Mouse (Mus musculus): ENCODE data around the gene Tead4.
"Not testable (repeated sequence)": the region's sequence is repeated elsewhere in the genome, so short reads cannot be mapped to it uniquely, and the experiment has no call there.

Gene Tead4

DNA sequence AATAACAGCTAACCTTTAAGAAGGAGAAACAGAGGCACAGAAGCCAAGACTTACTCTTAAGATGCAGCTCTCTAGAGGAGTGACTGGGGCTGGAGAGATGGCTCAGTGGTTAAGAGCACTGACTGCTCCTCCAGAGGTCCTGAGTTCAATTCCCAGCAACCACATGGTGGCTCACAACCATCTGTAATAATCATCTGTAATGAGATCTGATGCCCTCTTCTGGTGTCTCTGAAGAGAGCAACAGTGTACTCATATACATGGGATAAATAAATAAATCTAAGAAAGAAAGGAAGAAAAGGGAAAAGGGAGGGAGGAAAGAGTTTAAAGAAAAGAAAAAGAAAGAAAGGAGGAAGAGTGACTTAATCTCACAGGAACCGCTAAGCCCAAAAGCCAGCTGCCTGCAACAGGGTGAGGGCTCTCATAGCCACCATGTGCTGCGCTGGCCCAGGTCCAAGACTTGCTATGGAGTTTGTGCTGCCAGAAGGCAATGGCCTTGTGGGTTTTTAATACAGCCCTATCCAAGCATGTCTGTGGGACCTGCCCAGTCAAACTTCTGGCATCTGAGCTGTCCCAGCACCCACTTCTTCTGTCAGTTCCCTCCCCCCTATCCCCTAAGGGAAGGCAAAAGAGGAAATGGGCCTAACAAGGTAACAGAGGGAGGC, 63.4 kb downstream of the Tead4 start:
- in situ Hi-C loops (cut with MboI, MseI) = no loop called here

DNA sequence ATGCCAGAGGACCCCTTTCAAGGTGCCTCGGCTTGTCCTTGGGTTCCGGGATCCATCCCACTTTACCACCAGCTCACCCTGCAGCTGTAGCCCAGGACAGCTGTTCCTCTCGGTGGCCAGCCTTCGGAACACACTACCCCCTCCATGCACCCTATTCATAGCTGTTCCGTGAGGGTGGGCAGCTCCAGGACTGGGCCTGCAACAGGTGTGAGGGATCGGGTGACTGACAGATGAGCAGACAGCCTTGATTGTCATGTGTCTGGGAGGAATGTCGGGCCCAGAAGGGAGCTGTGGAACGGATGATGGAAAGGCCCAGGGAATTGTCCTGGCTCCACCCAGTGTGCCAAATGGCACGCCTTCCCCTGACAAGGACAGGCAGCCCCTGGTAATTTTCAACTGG, 64.0 kb downstream of the Tead4 start:
- in situ Hi-C loops (cut with MboI, MseI) = no loop called here

DNA sequence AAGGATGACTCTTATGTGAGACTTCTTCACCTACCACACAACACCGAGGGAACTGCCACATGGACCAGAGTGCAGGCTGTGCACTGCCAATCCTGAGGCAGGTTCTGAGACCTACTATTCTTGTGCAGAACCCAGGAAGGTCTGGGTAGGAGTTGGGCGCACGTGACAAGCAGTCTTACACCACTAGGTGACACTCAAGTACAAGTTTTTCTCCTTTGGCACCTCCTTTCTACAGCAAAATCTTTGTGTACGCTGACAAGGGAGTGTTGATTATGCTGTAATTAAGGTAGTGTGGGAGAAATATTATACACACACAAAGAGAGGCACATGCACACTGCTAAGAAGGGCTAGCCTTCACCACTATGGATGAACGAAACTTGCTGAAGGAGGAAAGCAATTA, 66.4 kb downstream of the Tead4 start:
- in situ Hi-C loops (cut with MboI, MseI) = no loop called here

DNA sequence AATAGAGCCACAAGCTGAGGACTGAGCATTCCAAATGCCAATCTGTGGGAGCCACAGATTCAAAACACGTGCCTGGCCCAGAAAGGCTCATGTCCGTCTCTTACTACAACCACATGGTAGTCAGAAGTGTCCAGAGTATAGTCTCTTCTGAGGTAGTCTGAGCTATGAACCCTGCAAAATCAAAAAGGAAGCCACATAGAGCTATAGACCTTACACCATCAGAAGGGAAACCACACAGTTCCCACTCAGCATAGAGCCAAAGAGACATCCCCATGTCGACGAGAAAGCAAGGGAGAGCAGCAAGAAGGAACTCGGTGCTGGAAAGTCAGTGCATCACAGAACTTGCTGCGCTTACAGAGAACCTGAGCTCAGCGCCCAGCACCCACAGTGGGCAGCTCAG, 68.4 kb downstream of the Tead4 start:
- in situ Hi-C loops (cut with MboI, MseI) = no loop called here

DNA sequence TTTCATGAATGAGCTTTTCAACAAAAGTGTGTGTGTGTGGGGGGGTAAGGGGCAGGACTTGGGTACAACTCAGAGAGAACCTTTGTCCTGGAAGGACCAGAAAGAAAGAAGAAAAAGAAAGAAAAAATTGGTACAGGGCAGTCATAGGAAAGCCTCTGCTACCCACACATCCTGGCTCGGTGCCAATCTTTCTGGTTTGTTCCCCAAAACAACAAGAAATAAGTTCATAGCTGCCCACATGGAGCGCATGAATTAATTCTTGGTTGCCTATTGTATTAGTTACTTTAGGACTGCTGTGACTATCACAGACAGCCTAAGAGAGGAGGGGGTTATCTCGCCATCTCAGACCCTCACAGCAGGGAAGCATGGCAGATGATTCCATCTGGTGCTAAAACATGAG, 68.9 kb downstream of the Tead4 start:
- in situ Hi-C loops (cut with MboI, MseI) = no loop called here

DNA sequence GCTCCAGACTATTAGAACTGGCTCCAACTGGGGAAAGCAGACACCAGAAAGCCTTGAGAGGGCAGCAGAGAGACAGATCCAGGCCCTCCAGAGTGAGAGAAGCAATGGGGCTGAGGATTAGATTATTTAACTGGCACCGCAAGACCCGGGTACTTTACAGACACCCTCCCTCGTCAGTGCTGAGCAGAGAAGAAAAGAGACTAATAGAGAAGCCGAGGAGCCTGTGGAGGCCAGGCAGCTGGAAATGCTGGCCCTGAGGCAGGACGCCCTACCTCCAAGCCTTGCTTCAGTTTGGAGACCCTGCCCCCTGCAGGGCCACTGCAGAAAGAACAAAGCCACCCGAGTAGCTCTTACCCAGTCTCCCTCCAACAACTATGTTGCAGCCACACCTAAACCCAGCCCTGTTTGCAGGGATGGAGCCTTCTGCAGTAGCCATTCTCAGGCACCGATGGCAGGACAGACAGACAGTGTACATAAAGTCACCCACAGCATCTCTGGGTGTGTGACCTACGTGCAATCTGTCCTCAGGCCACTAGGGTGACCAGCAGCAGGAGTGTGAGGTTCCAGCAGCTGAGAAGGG, 73.1 kb downstream of the Tead4 start:
- in situ Hi-C loops (cut with MboI, MseI) = no loop called here

DNA sequence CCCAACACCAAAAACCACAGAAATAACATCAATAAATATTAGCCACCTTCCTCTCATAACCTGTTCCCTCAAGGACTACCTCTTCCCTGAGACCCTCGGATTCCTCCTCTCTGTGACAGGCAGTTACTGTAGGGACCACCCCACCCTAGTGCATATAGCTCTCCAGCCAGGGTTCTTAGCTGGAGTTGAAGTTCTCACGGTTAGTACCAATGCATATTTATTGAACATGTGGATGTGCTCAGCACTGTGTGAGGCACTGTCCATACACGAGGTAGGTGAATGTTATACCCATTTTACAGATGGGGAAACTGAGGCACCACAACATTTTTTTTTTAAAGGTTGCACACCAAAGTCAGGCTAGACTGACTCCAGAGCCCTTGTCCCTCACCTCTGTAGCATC, 73.7 kb downstream of the Tead4 start:
- in situ Hi-C loops (cut with MboI, MseI) = no loop called here

DNA sequence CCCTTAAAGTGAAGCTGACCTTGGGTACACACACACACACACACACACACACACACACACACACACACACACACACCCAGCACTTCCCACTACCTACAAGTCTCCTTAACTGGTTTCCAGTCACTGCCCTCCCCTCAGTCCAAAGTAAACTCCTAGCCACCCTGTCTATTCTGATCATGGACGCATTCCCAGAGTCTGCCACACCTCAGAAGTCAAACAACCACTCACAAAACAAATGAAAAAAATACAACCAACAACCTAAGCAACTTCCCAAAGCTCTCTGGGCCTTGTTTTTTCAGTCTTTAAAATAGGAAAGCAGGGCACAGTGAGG, 74.8 kb downstream of the Tead4 start:
- in situ Hi-C loops (cut with MboI, MseI) = no loop called here

DNA sequence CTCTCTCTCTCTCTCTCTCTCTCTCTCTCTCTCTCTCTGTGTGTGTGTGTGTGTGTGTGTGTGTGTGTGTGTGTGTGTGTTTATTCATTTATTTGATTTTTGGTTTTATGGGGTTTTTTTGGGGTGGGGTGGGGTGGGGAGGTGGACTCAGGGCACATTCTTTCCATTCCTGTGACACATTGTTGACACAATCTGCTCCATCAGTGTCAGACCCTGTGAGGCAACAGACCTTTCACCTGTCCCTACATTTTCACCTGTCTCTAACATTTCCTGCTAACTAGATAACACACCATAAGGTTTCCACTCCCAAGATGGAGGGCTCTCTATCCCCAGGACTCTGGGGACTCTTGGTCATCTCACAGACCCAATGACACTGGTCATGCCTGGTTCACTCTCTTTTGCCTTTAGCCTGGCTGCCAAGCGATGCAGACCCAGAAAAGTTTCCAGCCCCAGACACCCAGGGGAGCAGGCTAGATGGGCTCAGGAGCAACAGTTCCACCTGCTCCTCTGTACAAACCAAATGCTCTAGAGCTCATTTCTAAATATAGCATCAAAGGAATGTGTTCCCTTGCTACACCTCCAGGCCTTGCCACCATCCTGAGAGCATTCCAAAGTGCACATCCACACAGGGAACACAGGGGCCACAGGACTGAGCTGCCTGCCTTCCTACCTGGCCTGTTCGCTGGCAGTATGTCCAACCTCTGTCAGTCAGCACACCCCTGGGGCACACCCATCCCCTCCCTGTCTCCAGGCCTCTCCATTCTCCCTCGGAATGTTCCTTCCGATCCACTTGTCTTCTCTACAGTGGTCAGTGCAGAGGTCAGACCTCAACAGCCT, 75.4 kb downstream of the Tead4 start:
- in situ Hi-C loops (cut with MboI, MseI) = no loop called here

DNA sequence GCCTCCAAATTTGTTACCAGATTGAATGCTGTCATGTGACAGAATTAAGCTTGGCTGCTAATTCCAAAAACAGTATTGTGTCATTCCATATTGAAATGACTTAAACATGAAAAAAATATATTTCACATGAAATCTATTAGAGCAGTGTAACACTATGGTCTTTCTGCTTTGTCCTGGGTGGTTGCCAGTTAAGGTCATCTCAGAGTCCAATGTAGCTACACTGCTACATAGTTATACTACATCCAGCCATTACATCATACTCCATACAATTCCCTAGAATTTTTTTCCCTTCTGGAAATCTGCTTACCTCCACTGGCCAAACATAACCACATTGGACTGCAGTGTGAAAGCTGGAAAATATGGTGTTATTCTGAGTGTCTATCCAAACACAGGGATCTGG, 77.5 kb downstream of the Tead4 start:
- in situ Hi-C loops (cut with MboI, MseI) = no loop called here

DNA sequence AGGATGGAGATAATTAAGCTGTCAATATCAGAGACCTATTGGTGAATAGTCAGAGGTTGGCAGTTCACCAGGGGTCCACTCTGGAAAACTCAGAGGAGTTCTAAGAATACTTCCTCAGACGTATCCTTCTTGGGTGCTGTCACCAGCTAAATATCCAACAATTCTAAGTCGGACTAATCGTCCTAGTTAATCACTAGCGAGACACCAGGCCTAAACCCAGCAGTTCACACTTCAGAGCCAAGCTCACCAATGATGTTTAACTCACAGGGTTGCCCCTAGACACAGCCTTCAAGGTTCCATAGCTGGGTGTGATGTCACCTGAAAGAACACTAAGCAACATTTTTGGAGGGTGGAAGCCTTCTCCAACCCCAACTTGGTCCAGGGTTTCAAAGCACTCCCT, 85.6 kb downstream of the Tead4 start:
- in situ Hi-C loops (cut with MboI, MseI) = not testable (repeated sequence)

DNA sequence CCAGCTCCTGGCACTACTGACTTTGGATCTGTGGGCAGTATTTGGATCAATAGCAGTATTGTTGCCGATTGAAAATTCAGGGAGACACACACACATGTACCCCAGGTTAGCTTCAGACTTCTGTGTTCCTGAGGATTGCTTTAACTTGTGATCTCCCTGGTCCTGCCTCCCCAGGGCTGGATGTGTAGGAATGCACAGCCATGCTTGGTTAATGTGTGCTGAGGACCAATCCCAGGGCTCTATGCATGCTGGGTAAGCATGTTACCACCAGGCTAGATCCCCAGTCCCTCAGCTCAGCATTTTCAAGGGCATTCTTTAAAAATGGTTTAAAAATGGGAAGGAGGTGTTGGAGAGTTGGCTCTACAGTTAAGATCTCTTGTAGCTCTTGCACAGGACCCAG, 91.4 kb downstream of the Tead4 start:
- in situ Hi-C loops (cut with MboI, MseI) = loop anchor here (10.0 kb wide), 2 partner anchors 964 to 1026 kb away; no protein-coding TSS in a partner anchor

DNA sequence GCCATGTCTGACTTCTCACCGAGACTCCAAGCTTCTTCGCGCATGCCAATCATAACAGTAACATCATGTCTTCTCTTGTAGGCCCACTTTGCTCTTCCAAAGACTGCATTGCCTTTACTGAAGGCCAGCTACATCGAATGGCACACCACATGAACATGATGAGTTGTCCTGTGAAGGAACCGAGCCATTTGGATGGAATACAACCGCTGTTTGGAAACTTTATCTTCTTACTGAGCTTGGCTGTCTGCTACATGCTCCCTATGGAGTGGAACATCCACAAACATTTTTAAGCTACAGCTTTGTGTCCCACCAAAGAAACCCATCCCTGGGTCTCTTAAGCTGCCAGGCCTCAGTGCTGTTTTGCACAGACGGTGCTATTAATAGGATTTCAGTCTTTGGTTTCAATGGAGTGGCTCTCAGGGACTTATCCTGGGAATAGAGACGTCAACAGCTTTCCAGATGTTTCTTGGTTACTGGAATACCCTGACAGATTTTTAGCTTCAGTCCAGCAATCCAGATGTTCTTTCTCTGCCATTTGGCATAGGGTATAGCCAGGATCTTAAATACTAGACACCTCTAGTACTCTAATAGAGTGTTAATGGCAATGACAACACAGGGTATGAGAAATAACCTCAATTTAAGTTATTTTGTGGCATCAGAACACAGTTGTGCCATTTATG, 92.0 kb downstream of the Tead4 start:
- in situ Hi-C loops (cut with MboI, MseI) = loop anchor here (10.0 kb wide), 2 partner anchors 964 to 1026 kb away; no protein-coding TSS in a partner anchor

DNA sequence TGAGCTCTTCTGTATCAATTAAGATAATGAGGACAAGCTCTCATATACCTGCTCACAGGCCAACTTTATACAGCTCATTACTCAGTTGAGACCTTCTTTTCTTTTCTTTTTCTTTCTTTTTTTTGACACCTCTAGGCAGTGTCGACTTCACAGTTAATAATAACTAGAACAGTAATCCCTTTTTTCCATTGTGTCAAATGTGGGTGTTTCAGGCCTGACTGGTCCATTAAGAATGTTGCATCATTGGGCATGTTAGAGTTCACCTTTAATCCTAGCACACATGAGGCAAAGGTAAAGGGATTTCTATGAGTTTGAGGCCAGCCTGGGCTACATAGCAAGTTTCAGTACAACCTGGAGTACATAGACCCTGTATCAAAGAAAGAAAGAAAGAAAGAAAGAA, 97.1 kb downstream of the Tead4 start:
- in situ Hi-C loops (cut with MboI, MseI) = loop anchor here (10.0 kb wide), 2 partner anchors 959 to 1031 kb away; no protein-coding TSS in a partner anchor

DNA sequence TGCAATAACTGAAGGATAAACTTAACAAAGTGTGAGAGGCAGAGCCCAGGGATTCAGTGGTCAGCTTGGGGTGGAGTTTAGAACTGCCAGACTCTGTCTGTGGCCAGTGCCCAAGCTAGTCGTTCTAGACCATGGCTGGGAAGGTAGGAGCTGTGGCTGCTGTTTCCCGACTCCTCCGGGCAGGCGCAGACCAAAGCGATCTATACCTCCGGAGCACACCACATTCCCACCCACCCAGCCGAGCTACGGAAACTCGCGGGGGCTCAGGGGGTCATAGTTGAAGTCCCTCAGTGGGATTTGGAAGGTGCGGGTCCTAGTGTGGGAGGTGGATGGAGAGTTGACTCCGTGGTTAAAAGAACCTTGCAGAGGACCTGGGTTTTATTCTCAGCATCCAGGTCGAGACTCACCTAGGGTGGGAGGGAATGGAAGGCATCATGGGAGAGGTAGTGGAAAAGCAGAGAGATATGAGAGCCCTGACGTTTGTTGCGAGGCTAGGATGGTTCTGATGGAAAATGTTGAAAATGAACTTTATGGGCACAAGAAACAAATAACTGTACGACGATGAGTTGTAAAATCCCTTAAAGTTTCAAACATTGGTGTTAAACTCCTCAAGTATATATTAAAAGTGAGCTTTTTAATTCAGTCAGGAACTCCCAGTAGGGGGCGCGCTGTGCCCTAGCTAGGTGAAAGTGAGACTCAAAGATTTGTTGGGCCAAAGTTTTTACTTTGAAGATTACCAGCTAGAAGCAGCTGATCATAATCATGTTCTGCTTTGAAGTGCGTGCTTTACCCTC, 99.6 kb downstream of the Tead4 start:
- in situ Hi-C loops (cut with MboI, MseI) = loop anchor here (10.0 kb wide), 2 partner anchors 956 to 1034 kb away; no protein-coding TSS in a partner anchor

DNA sequence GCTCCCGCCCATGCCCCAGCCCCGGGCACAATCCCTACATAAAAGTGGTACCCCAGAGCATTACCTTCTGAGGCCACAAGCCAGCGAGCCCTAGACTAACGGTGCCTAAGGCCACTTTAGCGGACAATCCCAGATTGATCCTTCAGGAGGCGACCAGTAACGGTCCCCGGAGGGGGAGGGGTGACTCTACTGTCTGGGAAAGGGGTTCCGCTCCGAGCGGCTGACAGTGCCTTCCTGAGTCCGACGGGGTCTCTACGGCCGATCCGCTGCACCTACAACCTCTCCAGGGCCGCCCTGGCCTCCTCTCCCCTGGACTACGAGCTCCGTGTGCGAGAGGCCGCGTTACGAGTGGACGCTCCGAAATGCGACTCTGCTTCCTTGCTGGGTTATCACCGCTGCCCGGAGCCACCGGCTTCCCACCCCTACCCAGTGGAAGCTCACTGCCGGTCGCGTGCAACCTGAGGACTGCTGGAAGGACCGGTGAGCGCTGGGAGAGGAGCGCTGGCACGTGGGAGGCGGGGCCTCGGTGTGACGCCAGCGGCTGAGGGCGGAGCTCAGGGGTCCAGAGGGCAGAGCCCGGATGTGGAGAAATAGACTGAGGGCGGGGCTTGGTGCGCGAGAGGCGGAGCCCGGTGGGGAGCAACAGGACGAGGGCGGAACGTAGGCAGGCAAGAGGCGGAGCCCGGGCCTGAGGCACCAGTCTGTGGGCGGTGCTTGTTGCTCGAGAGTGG, 100.3 kb downstream of the Tead4 start:
- in situ Hi-C loops (cut with MboI, MseI) = loop anchor here (10.0 kb wide), 2 partner anchors 955 to 1035 kb away; no protein-coding TSS in a partner anchor

DNA sequence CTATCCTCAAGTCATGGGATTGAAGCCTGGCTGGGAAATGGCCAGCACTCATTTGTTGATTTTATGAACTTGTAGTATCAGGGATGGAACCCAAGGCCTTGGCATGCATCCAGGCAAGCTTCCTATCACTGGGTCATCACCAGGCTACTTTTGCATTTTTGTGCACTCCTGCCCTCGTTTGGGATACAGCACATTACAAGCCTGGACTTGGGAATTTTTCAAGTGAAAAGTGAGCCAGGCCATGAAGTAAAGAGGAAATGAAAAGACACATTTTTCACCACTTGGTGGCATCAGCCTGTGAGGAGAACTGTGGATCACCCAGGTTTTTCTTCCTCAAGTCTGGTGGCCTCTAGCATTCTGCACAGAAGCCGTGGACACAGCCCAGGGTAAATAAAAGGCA, 117.1 kb downstream of the Tead4 start:
- in situ Hi-C loops (cut with MboI, MseI) = loop anchor here (5.0 kb wide), 1 partner anchor 64 kb away; no protein-coding TSS in a partner anchor

DNA sequence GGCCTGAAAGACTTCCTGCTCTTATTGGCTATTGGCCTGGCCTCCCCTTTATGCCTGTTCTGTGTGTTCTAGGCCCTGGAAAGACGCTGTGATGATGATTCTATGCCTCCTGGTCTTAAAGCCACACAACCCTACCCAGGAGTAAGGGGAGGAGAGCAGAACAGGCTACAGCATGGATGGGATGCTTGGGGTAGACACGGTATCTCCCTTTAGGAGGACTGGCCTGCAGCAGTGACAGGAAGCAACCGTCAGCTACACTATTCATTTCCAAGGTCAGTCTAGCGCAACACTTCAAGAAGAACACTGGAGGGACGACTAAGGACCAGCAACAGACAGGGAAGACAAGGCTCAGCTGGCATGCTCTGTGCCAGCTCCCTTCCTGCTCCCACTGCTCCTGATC, 119.4 kb downstream of the Tead4 start:
- in situ Hi-C loops (cut with MboI, MseI) = loop anchor here (5.0 kb wide), 1 partner anchor 66 kb away; no protein-coding TSS in a partner anchor

DNA sequence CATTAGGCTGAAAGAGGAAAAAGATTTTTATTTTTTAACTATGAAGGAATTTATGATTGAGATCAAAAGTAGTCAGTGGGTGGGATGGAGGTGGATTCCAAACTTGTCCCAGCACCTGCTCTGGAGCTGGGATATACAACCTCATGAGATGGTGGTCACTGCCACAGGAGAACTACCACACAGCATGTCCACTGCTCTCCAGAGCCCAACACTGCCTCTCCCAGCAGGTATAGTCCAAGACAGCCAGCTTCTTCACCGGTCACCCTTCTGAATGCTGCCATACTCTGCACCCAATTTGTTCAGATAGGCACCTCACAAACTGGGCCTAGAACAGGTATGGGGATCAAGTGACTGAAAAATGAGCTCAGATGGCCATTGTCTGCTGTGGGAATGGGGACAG, 121.0 kb downstream of the Tead4 start:
- in situ Hi-C loops (cut with MboI, MseI) = loop anchor here (5.0 kb wide), 1 partner anchor 68 kb away; no protein-coding TSS in a partner anchor

DNA sequence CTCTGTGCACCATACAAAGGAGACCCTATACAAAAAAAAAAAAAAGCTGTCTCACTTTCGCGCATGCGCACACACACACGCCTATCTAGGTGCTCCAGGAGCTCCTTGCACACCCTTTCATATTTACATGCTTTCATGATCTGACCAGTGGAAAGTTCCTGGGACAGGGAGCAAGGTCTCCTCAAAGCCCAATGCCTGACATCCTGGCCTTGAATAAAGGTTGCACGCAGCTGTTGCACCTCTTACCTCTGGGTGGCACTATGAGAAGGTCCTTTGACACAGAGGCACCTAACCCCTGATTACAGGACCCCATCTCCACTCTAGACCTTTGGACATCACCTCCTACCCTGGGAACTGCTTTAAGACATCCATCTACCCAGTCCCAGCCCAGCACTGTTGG, 121.4 kb downstream of the Tead4 start:
- in situ Hi-C loops (cut with MboI, MseI) = no loop called here
